Mouse (Mus musculus) midbrain, embryonic 12.5 days (tissue): ENCODE measurements around the gene Phyhd1. TPM values are rescaled to one million over a fixed set of nuclear protein-coding genes. Genes with fewer than 3 reads are reported as not detected.

Experiments used
- ATAC-seq: fragments of 200-750 bp; cut with Nextera tagmentation; 2 replicates; pipeline ENCODE4 v1.8.0; 2017; ENCODE audit warnings: low read depth, moderate TSS enrichment, moderate library complexity; ENCODE audit not compliant: low FRiP score
- H3K27ac ChIP-seq: fragments of 300-500 bp; sonication (generic); replicated peaks from 2 replicates; pipeline ENCODE4 v1.5.1; 2016; ENCODE audit warnings: mild to moderate bottlenecking
- H3K27me3 ChIP-seq: fragments of 300-500 bp; sonication (generic); 2 replicates; pipeline ENCODE4 v1.6.1; 2016; ENCODE audit warnings: mild to moderate bottlenecking
- H3K36me3 ChIP-seq: fragments of 300-500 bp; sonication (generic); 2 replicates; pipeline ENCODE4 v1.6.1; 2016
- H3K4me1 ChIP-seq: fragments of 300-500 bp; sonication (generic); 2 replicates; pipeline ENCODE4 v1.6.1; 2016
- H3K4me2 ChIP-seq: fragments of 300-500 bp; sonication (generic); replicated peaks from 2 replicates; pipeline ENCODE4 v1.6.1; 2016; ENCODE audit warnings: mild to moderate bottlenecking, moderate library complexity
- H3K4me3 ChIP-seq: fragments of 300-500 bp; sonication (generic); 2 replicates; pipeline ENCODE4 v1.5.1; 2016; ENCODE audit warnings: mild to moderate bottlenecking
- H3K9ac ChIP-seq: fragments of 300-500 bp; sonication (generic); replicated peaks from 2 replicates; pipeline ENCODE4 v1.6.1; 2016; ENCODE audit warnings: mild to moderate bottlenecking, moderate library complexity
- H3K9me3 ChIP-seq: fragments of 300-500 bp; sonication (generic); 2 replicates; pipeline ENCODE4 v1.6.1; 2016; ENCODE audit warnings: mild to moderate bottlenecking
- WGBS: fragments of 180-500 bp; shearing (Covaris S2); methylation state at CpG from one replicate; pipeline ENCODE4 v1.1.7; 2016; 5-methylcytosine and 5-hydroxymethylcytosine counted together
- polyA plus RNA-seq: library from polyadenylated mRNA; unstranded; fragments of >200 nt; fragmentation: Nextera tagmentation; extraction: Ambion mirVana; gene quantifications from 2 replicates; pipeline ENCODE4 v1.2.1, GENCODE M21; 2016

The Phyhd1 gene
- polyA plus RNA-seq, 1 experiment from 2014 or later = 4.4 TPM

DNA sequence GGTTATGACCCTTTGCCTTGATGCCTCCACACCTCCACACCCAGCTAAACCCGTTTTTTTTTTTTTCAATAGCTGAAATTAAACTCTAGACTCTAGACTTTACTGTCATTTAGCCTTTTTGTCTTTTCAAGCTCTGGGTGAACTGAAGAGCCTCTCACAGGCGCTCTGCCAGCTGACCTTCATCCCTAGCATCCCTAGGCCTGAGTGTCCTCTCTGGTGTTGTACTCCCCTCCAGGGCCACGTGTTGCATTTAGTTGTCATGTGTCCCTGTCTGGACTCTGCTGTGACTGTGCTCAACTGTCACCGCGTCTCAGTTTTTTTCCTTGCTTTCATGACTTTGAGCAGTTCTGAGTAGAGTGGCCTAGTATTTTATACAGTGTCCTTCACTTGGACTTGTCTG is 34.0 kb downstream of the Phyhd1 start:
- Histone ChIP-seq H3K4me2 (no peak overlapping the region), H3K9ac (no peak overlapping the region), H3K27me3 (no peaks in the 10 kb centered on the region), H3K4me3 (no peak overlapping the region), H3K27ac (no peak overlapping the region), H3K4me1 (no peaks in the 10 kb centered on the region), H3K9me3 (no peaks in the 10 kb centered on the region), H3K36me3 (peaks cover 75% of the 10 kb centered on the region)
- ATAC-seq = no peak
- WGBS = 90% methylated on average over 5 of the region's 5 CpGs

DNA sequence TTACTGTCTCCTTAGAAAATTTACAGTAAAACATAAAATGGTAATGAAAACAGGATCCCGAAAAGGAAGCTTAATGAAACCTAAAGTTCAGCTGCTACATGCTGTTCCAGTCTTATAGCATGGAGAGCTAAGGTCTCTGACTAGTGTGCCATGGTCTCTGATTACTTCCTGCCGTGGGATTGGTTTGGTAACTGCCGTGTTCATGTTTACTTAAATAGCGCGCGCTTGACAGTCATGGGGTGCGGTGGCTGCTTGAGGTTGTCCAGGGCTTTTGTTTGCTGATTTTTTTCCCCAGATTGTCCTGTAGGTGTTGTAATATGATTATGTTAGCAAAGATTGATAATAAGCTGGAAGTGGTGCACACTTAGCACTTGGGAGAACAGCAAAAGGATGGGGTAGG is 40.1 kb downstream of the Phyhd1 start:
- no peak overlapping the region for H3K27ac ChIP-seq
- H3K4me3 ChIP-seq = no peak overlapping the region
- no peak overlapping the region for H3K4me2 ChIP-seq
- no peaks in the 10 kb centered on the region for H3K4me1 ChIP-seq
- no peaks in the 10 kb centered on the region for H3K9me3 ChIP-seq
- H3K36me3 ChIP-seq = peaks cover 96% of the 10 kb centered on the region
- 97% methylated on average over 7 of the region's 7 CpGs for WGBS
- no peak for ATAC-seq
- no peaks in the 10 kb centered on the region for H3K27me3 ChIP-seq
- no peak overlapping the region for H3K9ac ChIP-seq

DNA sequence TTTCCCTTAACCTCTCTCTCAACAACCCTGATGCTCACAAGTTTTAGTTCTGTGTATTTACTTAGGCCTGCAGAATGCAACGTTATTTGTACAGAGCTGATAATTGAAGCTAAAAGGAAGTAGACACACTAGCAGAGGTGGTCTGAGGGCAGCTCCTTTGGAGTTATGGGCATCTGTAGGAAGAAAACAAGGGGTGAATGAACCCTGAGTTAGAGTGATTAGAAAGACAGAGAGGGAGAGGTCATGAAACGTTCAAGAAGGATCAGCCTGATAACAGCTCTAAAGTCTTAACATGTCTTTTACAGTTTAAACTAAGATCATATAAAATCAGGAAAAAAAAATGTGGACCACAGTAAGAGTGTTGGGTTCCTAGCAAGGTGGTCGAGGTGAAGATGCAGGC is 43.3 kb downstream of the Phyhd1 start:
- Histone ChIP-seq H3K9ac (no peak overlapping the region), H3K27ac (no peak overlapping the region), H3K4me1 (no peaks in the 10 kb centered on the region), H3K4me3 (no peak overlapping the region), H3K9me3 (no peaks in the 10 kb centered on the region), H3K4me2 (no peak overlapping the region), H3K27me3 (no peaks in the 10 kb centered on the region), H3K36me3 (peaks cover 98% of the 10 kb centered on the region)
- WGBS = 92% methylated on average over 3 of the region's 3 CpGs
- no peak for ATAC-seq

DNA sequence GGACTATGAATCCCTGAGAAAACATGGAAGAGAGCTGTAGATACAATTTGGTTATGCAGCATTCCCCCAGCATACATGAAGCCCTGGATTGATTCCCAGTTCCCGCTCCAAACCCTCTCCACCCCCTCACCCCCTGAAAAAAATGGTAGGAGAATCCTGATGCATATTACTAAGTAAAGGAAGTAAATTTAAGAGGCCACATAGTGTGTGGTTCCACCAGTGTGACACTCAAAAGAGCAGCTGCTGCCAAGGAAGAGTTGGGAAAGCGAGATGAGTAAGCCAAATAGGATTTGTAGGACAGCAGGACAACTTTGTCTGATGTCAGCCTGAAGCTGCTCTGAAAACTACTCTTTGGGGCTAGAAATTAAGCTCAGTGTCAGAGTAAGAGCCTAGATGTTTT is 45.5 kb downstream of the Phyhd1 start:
- no peak for ATAC-seq
- Histone ChIP-seq H3K27ac (no peak overlapping the region), H3K4me2 (no peak overlapping the region), H3K36me3 (peaks cover 98% of the 10 kb centered on the region), H3K9ac (no peak overlapping the region), H3K4me1 (no peaks in the 10 kb centered on the region), H3K9me3 (no peaks in the 10 kb centered on the region), H3K4me3 (no peak overlapping the region), H3K27me3 (no peaks in the 10 kb centered on the region)
- 94% methylated on average over 2 of the region's 2 CpGs for WGBS

DNA sequence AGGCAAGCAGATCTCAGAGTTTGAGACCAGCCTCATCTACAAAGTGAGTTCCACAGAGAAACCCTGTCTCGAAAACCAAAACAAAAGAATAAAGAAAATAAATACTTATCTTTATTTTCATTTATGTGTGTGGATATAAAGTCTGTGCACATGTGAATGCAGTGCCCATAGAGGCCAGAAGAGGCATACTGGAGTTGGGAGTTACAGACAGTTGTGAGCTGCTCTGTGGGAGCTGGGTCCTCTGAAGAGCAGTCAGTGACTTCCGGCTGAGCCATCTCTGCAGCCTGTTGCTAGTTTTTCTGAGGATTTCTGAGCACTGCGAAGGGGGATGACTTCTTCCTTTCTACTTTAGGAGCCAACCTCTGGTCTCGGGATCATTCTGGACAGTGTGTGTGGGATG is 50.1 kb downstream of the Phyhd1 start:
- Histone ChIP-seq H3K4me1 (no peaks in the 10 kb centered on the region), H3K9me3 (no peaks in the 10 kb centered on the region), H3K36me3 (peaks cover 91% of the 10 kb centered on the region), H3K4me2 (no peak overlapping the region), H3K27ac (no peak overlapping the region), H3K4me3 (no peak overlapping the region), H3K27me3 (no peaks in the 10 kb centered on the region), H3K9ac (no peak overlapping the region)
- 95% methylated on average over 4 of the region's 4 CpGs for WGBS
- ATAC-seq = no peak

DNA sequence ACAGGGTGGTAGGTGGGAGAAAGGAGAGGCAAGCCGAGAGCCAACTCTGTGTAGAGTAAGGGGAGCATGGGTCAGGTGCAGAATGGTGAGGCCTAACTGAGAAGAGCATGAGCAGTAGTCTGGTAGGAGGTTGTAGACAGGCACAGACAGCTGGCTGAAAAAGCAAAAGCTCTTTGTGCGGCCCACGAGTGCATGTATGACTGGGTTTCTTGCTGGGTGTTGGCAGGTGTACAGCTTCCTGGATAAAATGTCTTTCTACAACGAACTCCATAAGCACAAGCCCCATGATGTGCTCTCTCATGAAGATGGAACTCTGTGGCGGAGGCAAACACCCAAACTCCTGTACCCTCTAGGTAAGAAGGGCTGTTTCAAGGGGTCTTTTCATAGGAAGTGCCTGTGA is 51.0 kb downstream of the Phyhd1 start:
- Histone ChIP-seq H3K36me3 (peaks cover 91% of the 10 kb centered on the region), H3K9ac (no peak overlapping the region), H3K27me3 (no peaks in the 10 kb centered on the region), H3K4me1 (no peaks in the 10 kb centered on the region), H3K9me3 (no peaks in the 10 kb centered on the region), H3K4me2 (no peak overlapping the region), H3K27ac (no peak overlapping the region), H3K4me3 (no peak overlapping the region)
- WGBS = 94% methylated on average over 5 of the region's 5 CpGs
- ATAC-seq = no peak

- H3K9me3 ChIP-seq = no peaks in the 10 kb centered on the region
- no peak for ATAC-seq
- H3K4me1 ChIP-seq = no peaks in the 10 kb centered on the region
- WGBS = 91% methylated on average over 4 of the region's 4 CpGs
- no peak overlapping the region for H3K9ac ChIP-seq
- H3K36me3 ChIP-seq = peaks cover 91% of the 10 kb centered on the region
- no peak overlapping the region for H3K27ac ChIP-seq
- H3K4me3 ChIP-seq = no peak overlapping the region
- no peak overlapping the region for H3K4me2 ChIP-seq
- no peaks in the 10 kb centered on the region for H3K27me3 ChIP-seq
Measured at GRCm38 (mm10) chr2:30319260-30319659, 53.3 kb downstream of the Phyhd1 start.

DNA sequence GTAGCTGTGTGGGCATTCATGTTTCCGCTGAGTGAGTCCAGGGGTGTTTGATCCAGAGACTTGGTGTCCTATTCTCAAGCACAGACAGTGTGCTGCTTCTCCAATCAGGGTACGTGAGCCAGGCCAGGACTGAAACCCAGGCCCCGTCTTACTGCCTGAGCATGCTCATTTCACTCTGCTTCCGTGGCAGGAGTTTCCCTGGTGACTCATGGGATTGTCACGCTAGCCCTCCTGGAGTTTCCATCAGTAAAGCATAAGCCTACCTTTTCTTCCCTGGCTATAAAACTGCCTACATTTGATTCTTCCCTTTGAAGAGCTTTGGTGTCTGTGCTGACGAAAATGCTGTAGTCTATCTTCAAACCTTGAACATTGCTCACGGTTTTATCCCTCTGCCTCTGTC is 57.1 kb downstream of the Phyhd1 start:
- Histone ChIP-seq H3K27me3 (no peaks in the 10 kb centered on the region), H3K27ac (no peak overlapping the region), H3K4me1 (no peaks in the 10 kb centered on the region), H3K4me2 (no peak overlapping the region), H3K9ac (no peak overlapping the region), H3K4me3 (no peak overlapping the region), H3K36me3 (peaks cover 91% of the 10 kb centered on the region), H3K9me3 (no peaks in the 10 kb centered on the region)
- WGBS = 92% methylated on average over 7 of the region's 7 CpGs
- ATAC-seq = no peak

DNA sequence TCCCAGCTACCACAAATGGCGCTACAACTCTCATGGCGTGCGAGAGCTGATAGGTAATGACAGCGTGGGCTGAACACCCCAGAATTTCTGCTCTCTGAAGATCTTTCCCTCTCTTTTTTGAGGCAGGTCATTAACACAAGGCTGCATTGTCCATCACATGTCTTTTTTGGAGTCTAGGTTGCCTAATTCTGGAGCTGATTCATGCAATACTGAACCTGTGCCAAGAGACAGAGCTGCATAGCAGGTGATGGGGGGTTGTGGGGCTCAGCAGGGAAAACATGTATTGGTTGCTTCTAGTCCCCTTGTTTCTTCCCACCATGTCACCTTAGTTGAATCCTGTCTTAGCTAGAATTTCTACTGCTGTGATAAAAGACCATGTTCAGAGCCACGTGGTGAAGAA is 59.3 kb downstream of the Phyhd1 start:
- Histone ChIP-seq H3K4me2 (no peak overlapping the region), H3K36me3 (peaks cover 97% of the 10 kb centered on the region), H3K27ac (no peak overlapping the region), H3K9ac (no peak overlapping the region), H3K4me3 (no peak overlapping the region), H3K9me3 (no peaks in the 10 kb centered on the region), H3K4me1 (no peaks in the 10 kb centered on the region), H3K27me3 (no peaks in the 10 kb centered on the region)
- ATAC-seq = no peak
- WGBS = 94% methylated on average over 5 of the region's 5 CpGs

- 92% methylated on average over 7 of the region's 7 CpGs for WGBS
- H3K27me3 ChIP-seq = no peaks in the 10 kb centered on the region
- H3K9ac ChIP-seq = no peak overlapping the region
- H3K36me3 ChIP-seq = peaks cover 99% of the 10 kb centered on the region
- H3K9me3 ChIP-seq = no peaks in the 10 kb centered on the region
- ATAC-seq = no peak
- no peak overlapping the region for H3K4me2 ChIP-seq
- no peak overlapping the region for H3K4me3 ChIP-seq
- H3K27ac ChIP-seq = no peak overlapping the region
- H3K4me1 ChIP-seq = no peaks in the 10 kb centered on the region
Measured at GRCm38 (mm10) chr2:30327276-30327675, 61.3 kb downstream of the Phyhd1 start.

DNA sequence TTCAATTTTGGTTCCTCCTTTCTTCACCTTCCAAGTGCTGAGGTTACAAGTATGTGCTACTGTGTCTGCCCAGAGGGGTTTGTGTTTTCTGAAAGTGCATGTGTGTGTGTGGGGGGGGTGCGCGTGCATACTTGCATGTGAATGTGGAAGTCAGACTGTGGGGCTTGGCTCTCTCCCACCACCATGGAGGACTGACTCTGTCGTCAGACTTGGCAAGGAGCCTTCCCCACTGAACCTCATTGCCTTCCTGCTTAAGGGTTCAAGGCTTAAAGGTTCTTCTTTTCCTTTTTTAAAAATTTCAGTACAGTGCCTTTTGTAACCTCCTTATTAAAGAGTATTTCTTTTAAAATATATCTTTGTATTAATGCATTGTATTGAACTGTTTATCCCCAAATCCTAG is 62.8 kb downstream of the Phyhd1 start:
- Histone ChIP-seq H3K4me2 (no peak overlapping the region), H3K27ac (no peak overlapping the region), H3K36me3 (peaks cover 99% of the 10 kb centered on the region), H3K27me3 (no peaks in the 10 kb centered on the region), H3K9me3 (no peaks in the 10 kb centered on the region), H3K4me3 (no peak overlapping the region), H3K9ac (no peak overlapping the region), H3K4me1 (no peaks in the 10 kb centered on the region)
- WGBS = 95% methylated on average over 3 of the region's 3 CpGs
- ATAC-seq = no peak
